Mouse (Mus musculus) hindbrain, postnatal 0 days (tissue): Measurements from ENCODE around the gene Grap. TPM values are rescaled to one million over a fixed set of nuclear protein-coding genes. Genes with fewer than 3 reads are reported as not detected.

Source experiments
- ATAC-seq: fragments of 200-750 bp; cut with Nextera tagmentation; 2 replicates; pipeline ENCODE4 v1.8.0; 2017; ENCODE audit warnings: mild to moderate bottlenecking, moderate TSS enrichment, moderate library complexity
- DNase-seq: peaks from one replicate; pipeline ENCODE4 v3.0.0-alpha.2; 2015; ENCODE audit warnings: low spot score
- H3K27ac ChIP-seq: fragments of 300-500 bp; sonication (generic); 2 replicates; pipeline ENCODE4 v1.5.1; 2014; ENCODE audit warnings: mild to moderate bottlenecking
- H3K27me3 ChIP-seq: fragments of 300-500 bp; sonication (generic); 2 replicates; pipeline ENCODE4 v1.6.1; 2014; ENCODE audit warnings: low read length, mixed read lengths; ENCODE audit not compliant: insufficient read depth
- H3K36me3 ChIP-seq: fragments of 300-500 bp; sonication (generic); 2 replicates; pipeline ENCODE4 v1.6.1; 2014; ENCODE audit warnings: low read length, mixed read lengths; ENCODE audit not compliant: insufficient read depth
- H3K4me1 ChIP-seq: fragments of 300-500 bp; sonication (generic); 2 replicates; pipeline ENCODE4 v1.6.1; 2014; ENCODE audit warnings: antibody characterized with exemption, low read length, mixed read lengths; ENCODE audit not compliant: insufficient read depth
- H3K4me2 ChIP-seq: fragments of 300-500 bp; sonication (generic); 2 replicates; pipeline ENCODE4 v1.6.1; 2014; ENCODE audit warnings: low read depth, mild to moderate bottlenecking, low read length, moderate library complexity, mixed read lengths
- H3K4me3 ChIP-seq: fragments of 300-500 bp; sonication (generic); 2 replicates; pipeline ENCODE4 v1.5.1; 2014; ENCODE audit warnings: low read length
- H3K9ac ChIP-seq: fragments of 300-500 bp; sonication (generic); replicated peaks from 2 replicates; pipeline ENCODE4 v1.6.1; 2014; ENCODE audit warnings: mild to moderate bottlenecking, low read length, moderate library complexity, mixed read lengths
- H3K9me3 ChIP-seq: fragments of 300-500 bp; sonication (generic); 2 replicates; pipeline ENCODE4 v1.6.1; 2016; ENCODE audit warnings: low read length, mixed read lengths
- CTCF ChIP-seq: IDR thresholded peaks from 2 replicates; pipeline ENCODE4 v1.5.1; 2016; ENCODE audit warnings: antibody characterized with exemption, control low read depth, low read depth
- WGBS: fragments of 180-500 bp; shearing (Covaris S2); extraction: QIAGEN DNeasy Blood & Tissue Kit; methylation state at CpG from one replicate; pipeline ENCODE4 v1.1.7; 2014; 5-methylcytosine and 5-hydroxymethylcytosine counted together
- polyA plus RNA-seq: library from polyadenylated mRNA; unstranded; fragments of >200 nt; fragmentation: Nextera tagmentation; extraction: Ambion mirVana; gene quantifications from 2 replicates; pipeline ENCODE4 v1.2.1, GENCODE M21; 2015
- total RNA-seq: library from RNA; depleted of rRNA; stranded (reverse); fragments of >200 nt; gene quantifications from 2 replicates; pipeline ENCODE4 v1.2.3, GENCODE M21; 2014

The Grap gene
- total and polyA plus RNA-seq, 2 experiments from 2014 or later: 7.4 to 7.7 TPM

DNA sequence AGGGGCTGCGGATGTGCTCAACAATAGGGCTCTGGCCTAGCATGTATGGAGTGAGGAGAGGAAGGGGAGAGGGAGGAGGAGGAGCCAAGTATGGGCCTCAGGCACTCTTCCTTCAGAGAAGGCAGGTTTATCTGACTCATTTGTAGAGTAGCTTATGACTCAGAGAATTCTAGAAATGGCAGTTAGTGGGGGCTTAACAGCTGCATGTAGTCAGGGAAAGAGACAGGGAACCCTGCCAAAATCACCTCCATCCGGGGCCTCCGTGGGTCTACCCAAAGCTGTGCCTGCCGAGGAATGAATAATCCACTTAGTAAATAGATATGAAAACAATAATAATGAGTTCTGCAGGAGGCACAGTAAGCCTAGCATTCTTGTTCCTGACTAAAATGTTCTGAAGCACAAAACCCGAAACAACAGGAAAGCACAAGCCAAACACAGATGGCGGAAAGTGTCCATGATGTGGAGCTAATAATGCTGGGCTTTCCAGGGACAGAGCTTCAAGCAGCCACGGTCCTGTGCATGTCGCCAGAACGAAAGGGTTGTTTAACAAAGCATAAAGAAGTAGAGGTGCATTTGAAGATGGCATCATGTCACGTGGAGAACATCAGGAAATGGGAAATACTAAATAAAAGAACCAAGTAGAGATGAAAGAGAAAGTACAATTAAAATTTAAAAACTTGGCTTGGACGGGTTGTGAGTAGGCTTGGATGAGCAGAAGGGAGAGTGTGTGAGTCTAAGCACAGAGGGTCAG lies 8.3 kb upstream of the Grap start:
- Histone ChIP-seq H3K4me2 (no peak overlapping the region), H3K9me3 (no peaks in the 10 kb centered on the region), H3K4me3 (no peak overlapping the region), H3K27ac (no peak overlapping the region), H3K27me3 (no peaks in the 10 kb centered on the region), H3K9ac (no peak overlapping the region), H3K36me3 (no peaks in the 10 kb centered on the region), H3K4me1 (no peaks in the 10 kb centered on the region)
- DNase-seq: no peak
- no peak for TF ChIP-seq CTCF
- WGBS: 60% methylated on average over 11 of the region's 11 CpGs
- ATAC-seq: no peak

DNA sequence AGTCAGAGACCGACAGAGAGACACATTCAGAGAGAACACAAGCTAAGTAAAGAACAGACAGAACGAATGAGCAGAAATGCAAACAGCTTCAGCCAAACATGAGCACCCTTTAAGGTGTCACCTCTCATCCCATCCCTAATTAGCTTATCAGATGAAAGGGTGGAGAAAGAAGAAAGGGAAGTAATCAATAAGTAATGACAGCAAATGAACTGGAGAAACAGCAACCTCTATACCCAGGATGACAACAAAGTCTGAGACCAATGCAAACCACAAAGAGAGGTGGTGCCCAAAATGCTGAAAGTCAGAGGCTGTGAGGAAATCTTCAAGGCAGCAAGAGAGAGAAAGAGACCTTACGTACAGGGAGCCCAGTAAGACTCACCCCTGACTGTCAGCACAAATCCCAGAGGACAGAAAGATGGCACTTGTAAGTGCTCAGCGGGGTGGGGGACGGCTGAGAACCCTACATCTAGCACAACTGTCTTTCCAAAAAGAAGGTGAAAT lies 7.7 kb upstream of the Grap start:
- H3K4me3 ChIP-seq: no peak overlapping the region
- no peaks in the 10 kb centered on the region for H3K27me3 ChIP-seq
- 78% methylated on average over 5 of the region's 5 CpGs for WGBS
- no peaks in the 10 kb centered on the region for H3K4me1 ChIP-seq
- no peak overlapping the region for H3K9ac ChIP-seq
- H3K9me3 ChIP-seq: no peaks in the 10 kb centered on the region
- ATAC-seq (no peak), DNase-seq (no peak)
- no peak overlapping the region for H3K27ac ChIP-seq
- no peaks in the 10 kb centered on the region for H3K36me3 ChIP-seq
- no peak overlapping the region for H3K4me2 ChIP-seq
- TF ChIP-seq CTCF: no peak

DNA sequence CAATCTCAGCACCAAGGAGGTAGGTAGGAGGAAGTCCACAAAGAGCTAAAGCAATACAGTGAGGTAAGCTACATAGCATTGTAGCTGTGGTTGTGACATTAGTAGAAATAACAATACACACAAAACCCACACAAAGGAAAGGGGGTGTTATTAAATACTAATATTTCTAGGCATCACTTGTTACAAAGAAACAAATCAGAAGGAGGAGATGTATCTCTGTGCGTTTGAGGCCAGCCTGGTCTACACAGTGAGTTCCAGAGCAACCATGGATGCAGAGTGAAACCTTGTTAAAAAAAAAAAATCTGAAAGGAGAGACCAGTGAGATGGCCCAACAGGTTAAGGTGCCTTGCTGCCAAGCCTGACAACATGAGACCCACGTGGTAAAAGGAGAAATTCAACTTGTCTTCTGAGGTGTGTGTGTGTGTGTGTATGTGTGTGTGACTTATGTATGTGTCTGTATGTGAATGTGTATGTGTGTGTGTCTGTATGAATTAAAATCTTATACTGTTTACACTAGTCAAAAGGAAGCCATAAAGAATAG lies 6.5 kb upstream of the Grap start:
- H3K36me3 ChIP-seq: no peaks in the 10 kb centered on the region
- no peak for DNase-seq
- ATAC-seq: no peak
- no peaks in the 10 kb centered on the region for H3K27me3 ChIP-seq
- no peak for TF ChIP-seq CTCF
- no peak overlapping the region for H3K9ac ChIP-seq
- no peaks in the 10 kb centered on the region for H3K4me1 ChIP-seq
- H3K4me2 ChIP-seq: no peak overlapping the region
- H3K27ac ChIP-seq: no peak overlapping the region
- H3K4me3 ChIP-seq: no peak overlapping the region
- H3K9me3 ChIP-seq: no peaks in the 10 kb centered on the region
- WGBS: 61% methylated on average over 2 of the region's 2 CpGs

DNA sequence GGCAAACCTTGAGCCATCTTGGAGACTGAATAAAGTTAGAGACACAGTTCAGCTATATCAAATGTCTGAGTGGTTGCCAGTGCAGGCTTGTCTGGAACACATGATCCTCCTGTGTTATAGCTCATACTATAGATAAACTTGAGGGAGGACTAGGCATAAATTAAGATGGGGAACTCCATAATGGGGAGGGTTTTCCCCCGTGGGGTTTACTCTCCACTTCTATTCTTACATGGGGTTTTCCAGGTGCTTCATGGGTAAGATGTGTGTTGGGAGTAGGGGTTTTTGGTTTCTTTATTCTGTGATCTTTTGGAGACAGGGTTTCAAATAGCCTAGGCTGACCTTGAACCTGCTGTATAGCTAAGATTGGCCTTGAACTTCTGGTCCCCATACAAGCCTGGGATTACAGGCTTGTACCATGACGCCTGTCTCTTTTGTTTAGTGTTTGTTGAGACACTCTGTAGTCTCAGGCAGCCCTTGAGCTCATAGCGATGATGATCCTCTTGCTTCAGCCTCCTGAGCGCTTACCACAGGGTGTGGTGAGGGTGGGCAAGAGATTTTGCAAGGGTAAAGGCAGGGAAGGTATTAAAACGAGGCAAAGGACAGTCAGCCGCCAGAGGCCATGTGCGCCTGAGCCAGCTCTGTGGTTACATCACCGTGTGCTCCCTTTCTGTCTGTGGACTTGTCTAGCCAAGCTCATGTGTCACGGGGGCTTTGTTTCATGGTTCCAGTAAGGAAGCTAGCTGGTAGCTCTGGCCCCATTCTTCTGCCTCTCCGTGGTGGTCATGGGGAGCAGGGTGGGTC lies 5.8 kb upstream of the Grap start:
- Histone ChIP-seq H3K27me3 (no peaks in the 10 kb centered on the region), H3K27ac (no peak overlapping the region), H3K4me3 (no peak overlapping the region), H3K36me3 (no peaks in the 10 kb centered on the region), H3K9me3 (no peaks in the 10 kb centered on the region), H3K9ac (no peak overlapping the region), H3K4me1 (no peaks in the 10 kb centered on the region), H3K4me2 (no peak overlapping the region)
- ATAC-seq: no peak
- no peak for DNase-seq
- WGBS: 73% methylated on average over 10 of the region's 10 CpGs
- TF ChIP-seq CTCF: no peak

DNA sequence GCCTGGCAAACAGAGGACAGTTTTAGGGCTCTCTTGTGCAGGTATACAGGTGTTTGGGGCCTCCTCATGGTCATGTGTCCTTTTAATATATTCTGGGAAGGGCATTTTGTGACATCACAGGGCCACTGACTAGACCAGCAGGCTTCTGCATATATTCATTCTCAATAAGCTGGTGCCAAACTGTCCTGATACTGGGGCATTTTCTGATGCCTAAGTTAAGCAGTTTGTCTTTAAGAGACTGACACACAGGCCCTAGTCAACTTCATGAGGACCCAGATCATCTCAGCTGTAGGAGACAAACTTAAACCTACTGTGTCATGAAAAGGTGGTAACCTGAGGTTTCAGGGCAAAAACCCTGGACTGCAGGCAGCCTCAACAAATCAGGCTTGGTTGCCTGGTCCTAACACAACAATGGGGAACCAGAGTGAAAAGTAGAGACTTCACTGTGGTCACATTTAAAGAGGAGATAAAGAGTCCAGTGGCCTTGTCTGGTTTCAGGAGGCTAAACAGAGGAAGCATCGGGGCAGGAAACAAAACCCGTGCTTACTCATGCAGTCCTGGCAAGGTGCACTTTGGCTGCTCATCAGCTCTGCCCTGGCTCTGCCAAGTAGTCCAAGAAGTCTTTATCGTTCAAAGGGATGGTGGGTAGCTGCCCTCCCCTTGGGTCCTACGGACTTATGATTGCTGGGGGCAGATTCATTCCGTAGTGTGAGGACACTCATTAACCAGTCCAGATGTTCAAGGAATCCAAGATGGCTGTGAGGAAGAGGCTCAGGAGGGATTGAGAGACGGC lies 4.9 kb upstream of the Grap start:
- Histone ChIP-seq H3K27me3 (no peaks in the 10 kb centered on the region), H3K4me2 (no peak overlapping the region), H3K36me3 (no peaks in the 10 kb centered on the region), H3K4me1 (no peaks in the 10 kb centered on the region), H3K4me3 (no peak overlapping the region), H3K9me3 (no peaks in the 10 kb centered on the region), H3K27ac (no peak overlapping the region), H3K9ac (no peak overlapping the region)
- 63% methylated on average over 6 of the region's 6 CpGs for WGBS
- TF ChIP-seq CTCF: no peak
- DNase-seq (no peak), ATAC-seq (no peak)

DNA sequence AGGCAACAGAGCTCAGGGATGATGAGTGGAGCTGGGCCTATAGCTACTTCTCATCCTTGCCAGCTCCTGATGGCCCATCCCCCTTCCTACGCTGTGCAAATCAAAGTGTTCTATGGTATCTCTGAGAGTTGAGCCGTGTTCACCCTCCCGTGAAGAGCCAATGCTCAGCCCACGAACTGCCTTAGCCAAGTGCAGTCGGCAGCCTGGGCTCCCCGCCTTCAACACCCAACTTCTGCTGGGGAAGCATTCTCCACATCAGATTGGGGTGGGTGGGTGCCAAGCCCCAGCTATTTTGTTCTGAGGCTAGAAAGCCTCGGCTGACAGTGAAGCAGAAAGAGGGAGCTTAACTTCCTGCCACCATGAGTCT lies 4.3 kb upstream of the Grap start:
- H3K27me3 ChIP-seq: no peaks in the 10 kb centered on the region
- 76% methylated on average over 7 of the region's 7 CpGs for WGBS
- H3K27ac ChIP-seq: no peak overlapping the region
- no peaks in the 10 kb centered on the region for H3K4me1 ChIP-seq
- H3K4me2 ChIP-seq: no peak overlapping the region
- no peak overlapping the region for H3K9ac ChIP-seq
- DNase-seq (no peak), ATAC-seq (no peak)
- no peak for TF ChIP-seq CTCF
- no peaks in the 10 kb centered on the region for H3K36me3 ChIP-seq
- no peak overlapping the region for H3K4me3 ChIP-seq
- H3K9me3 ChIP-seq: no peaks in the 10 kb centered on the region
